Mouse (Mus musculus): ENCODE results near the gene Enpp3. TPM values are rescaled to one million over a fixed set of nuclear protein-coding genes. Genes with fewer than 3 reads are reported as not detected.

Enpp3 gene
- polyA plus RNA-seq (2016; fragmentation: Nextera tagmentation; extraction: Ambion mirVana) = 6.3 and 7.9 TPM in 2 replicates

- Histone ChIP-seq H3K27me3 (no peaks in the 10 kb centered on the region), H3K4me1 (replicated peaks) (0 out of 2 replicates have a peak, but pooled peaks cover 5% of the 10 kb centered on the region), H3K9me3 (0 out of 2 replicates have a peak, but pooled peaks cover 7% of the 10 kb centered on the region), H3K4me3 (replicated peaks) (no peak within 1 kb of the TSS), H3K4me2 (no peak within 1 kb of the TSS), H3K9ac (replicated peaks) (no peak within 1 kb of the TSS), H3K27ac (no peak within 1 kb of the TSS), H3K36me3 (no peaks in the 10 kb centered on the region)
- WGBS = 89% methylated on average over 1 of the region's 1 CpGs
- no peak for ATAC-seq (ENCODE audit: insufficient number of reproducible peaks, insufficient read depth, low FRiP score, low TSS enrichment, low read depth)
Measured at GRCm38 (mm10) chr10:24842676-24843075, at the start of gene Enpp3. TSS of gene Enpp3 (minus strand) at chr10:24842823.

- no peak for ATAC-seq (ENCODE audit: insufficient number of reproducible peaks, insufficient read depth, low FRiP score, low TSS enrichment, low read depth)
- Histone ChIP-seq H3K9me3 (no peaks in the 10 kb centered on the region), H3K9ac (replicated peaks) (no peak overlapping the region), H3K4me2 (no peak overlapping the region), H3K27ac (no peak overlapping the region), H3K27me3 (no peaks in the 10 kb centered on the region), H3K4me1 (replicated peaks) (no peaks in the 10 kb centered on the region), H3K4me3 (replicated peaks) (no peak overlapping the region), H3K36me3 (peaks cover 84% of the 10 kb centered on the region)
- 93% methylated on average over 7 of the region's 7 CpGs for WGBS
Measured at GRCm38 (mm10) chr10:24888343-24888742, 45.7 kb upstream of the Enpp3 start.

- Histone ChIP-seq H3K4me1 (replicated peaks) (no peaks in the 10 kb centered on the region), H3K9me3 (no peaks in the 10 kb centered on the region), H3K36me3 (peaks cover 86% of the 10 kb centered on the region), H3K4me3 (replicated peaks) (no peak overlapping the region), H3K27me3 (no peaks in the 10 kb centered on the region), H3K27ac (no peak overlapping the region), H3K9ac (replicated peaks) (no peak overlapping the region; the same call in 1 of the 2 replicates), H3K4me2 (no peak overlapping the region)
- 87% methylated on average over 9 of the region's 9 CpGs for WGBS
- ATAC-seq (ENCODE audit: insufficient number of reproducible peaks, insufficient read depth, low FRiP score, low TSS enrichment, low read depth) = no peak
Measured at GRCm38 (mm10) chr10:24886008-24886407, 43.4 kb upstream of the Enpp3 start.

GRCm38 (mm10) chr10:24873624-24874023, 31.0 kb upstream of the Enpp3 start:
- no peak overlapping the region for H3K27ac ChIP-seq
- ATAC-seq (ENCODE audit: insufficient number of reproducible peaks, insufficient read depth, low FRiP score, low TSS enrichment, low read depth) = no peak
- H3K4me2 ChIP-seq = no peak overlapping the region
- H3K9ac ChIP-seq (replicated peaks) = no peak overlapping the region
- no peaks in the 10 kb centered on the region for H3K9me3 ChIP-seq
- H3K27me3 ChIP-seq = no peaks in the 10 kb centered on the region
- no peak overlapping the region for H3K4me3 ChIP-seq (replicated peaks)
- peaks cover 71% of the 10 kb centered on the region for H3K36me3 ChIP-seq
- H3K4me1 ChIP-seq (replicated peaks) = no peaks in the 10 kb centered on the region
- WGBS = 78% methylated on average over 4 of the region's 4 CpGs

GRCm38 (mm10) chr10:24869760-24870290, 27.2 kb upstream of the Enpp3 start, which contains the start of gene Med23:
TSS of gene Med23 (plus strand) at chr10:24869986.
- Histone ChIP-seq H3K4me2 (peak within 1 kb of the TSS; percentile 65), H3K36me3 (peaks cover 36% of the 10 kb centered on the region), H3K9me3 (no peaks in the 10 kb centered on the region), H3K27me3 (no peaks in the 10 kb centered on the region), H3K27ac (peak within 1 kb of the TSS; percentile 45; the same call in 1 of the 2 replicates), H3K9ac (replicated peaks) (peak within 1 kb of the TSS; percentile 84), H3K4me3 (replicated peaks) (peak within 1 kb of the TSS; percentile 87), H3K4me1 (replicated peaks) (no peaks in the 10 kb centered on the region)
- peak; percentile 98 for ATAC-seq (ENCODE audit: insufficient number of reproducible peaks, insufficient read depth, low FRiP score, low TSS enrichment, low read depth)
- WGBS = under 1% methylated on average over 36 of the region's 36 CpGs

GRCm38 (mm10) chr10:24864434-24864833, 21.8 kb upstream of the Enpp3 start:
- no peak overlapping the region for H3K4me2 ChIP-seq
- H3K9me3 ChIP-seq = no peaks in the 10 kb centered on the region
- no peaks in the 10 kb centered on the region for H3K36me3 ChIP-seq
- no peak for ATAC-seq (ENCODE audit: insufficient number of reproducible peaks, insufficient read depth, low FRiP score, low TSS enrichment, low read depth)
- H3K27ac ChIP-seq = no peak overlapping the region
- WGBS = 72% methylated on average over 6 of the region's 6 CpGs
- H3K4me1 ChIP-seq (replicated peaks) = no peaks in the 10 kb centered on the region
- no peak overlapping the region for H3K4me3 ChIP-seq (replicated peaks)
- no peaks in the 10 kb centered on the region for H3K27me3 ChIP-seq
- no peak overlapping the region for H3K9ac ChIP-seq (replicated peaks)

- no peaks in the 10 kb centered on the region for H3K4me1 ChIP-seq (replicated peaks)
- no peaks in the 10 kb centered on the region for H3K36me3 ChIP-seq
- WGBS = 74% methylated on average over 2 of the region's 2 CpGs
- H3K9me3 ChIP-seq = no peaks in the 10 kb centered on the region
- H3K4me3 ChIP-seq (replicated peaks) = no peak overlapping the region
- no peak for ATAC-seq (ENCODE audit: insufficient number of reproducible peaks, insufficient read depth, low FRiP score, low TSS enrichment, low read depth)
- no peak overlapping the region for H3K4me2 ChIP-seq
- no peak overlapping the region for H3K9ac ChIP-seq (replicated peaks)
- no peaks in the 10 kb centered on the region for H3K27me3 ChIP-seq
- H3K27ac ChIP-seq = no peak overlapping the region
Measured at GRCm38 (mm10) chr10:24863146-24863545, 20.5 kb upstream of the Enpp3 start.

- 29% methylated on average over 2 of the region's 2 CpGs for WGBS
- Histone ChIP-seq H3K9me3 (0 out of 2 replicates have a peak, but pooled peaks cover 7% of the 10 kb centered on the region), H3K27me3 (no peaks in the 10 kb centered on the region), H3K4me3 (replicated peaks) (no peak overlapping the region), H3K4me2 (no peak overlapping the region), H3K27ac (no peak overlapping the region), H3K9ac (replicated peaks) (no peak overlapping the region), H3K36me3 (no peaks in the 10 kb centered on the region), H3K4me1 (replicated peaks) (0 out of 2 replicates have a peak, but pooled peaks cover 5% of the 10 kb centered on the region)
- no peak for ATAC-seq (ENCODE audit: insufficient number of reproducible peaks, insufficient read depth, low FRiP score, low TSS enrichment, low read depth)
Measured at GRCm38 (mm10) chr10:24841998-24842397, 625 bp downstream of the Enpp3 start.

- no peaks in the 10 kb centered on the region for H3K36me3 ChIP-seq
- WGBS = 91% methylated on average over 4 of the region's 4 CpGs
- H3K4me1 ChIP-seq (replicated peaks) = peaks cover 14% of the 10 kb centered on the region
- ATAC-seq (ENCODE audit: insufficient number of reproducible peaks, insufficient read depth, low FRiP score, low TSS enrichment, low read depth) = no peak
- no peak overlapping the region for H3K27ac ChIP-seq
- H3K27me3 ChIP-seq = no peaks in the 10 kb centered on the region
- H3K9ac ChIP-seq (replicated peaks) = no peak overlapping the region
- H3K9me3 ChIP-seq = 0 out of 2 replicates have a peak, but pooled peaks cover 7% of the 10 kb centered on the region
- H3K4me2 ChIP-seq = no peak overlapping the region
- H3K4me3 ChIP-seq (replicated peaks) = no peak overlapping the region
Measured at GRCm38 (mm10) chr10:24840795-24841194, 1.8 kb downstream of the Enpp3 start.

- no peak overlapping the region for H3K4me3 ChIP-seq (replicated peaks)
- no peaks in the 10 kb centered on the region for H3K36me3 ChIP-seq
- no peak for ATAC-seq (ENCODE audit: insufficient number of reproducible peaks, insufficient read depth, low FRiP score, low TSS enrichment, low read depth)
- peaks cover 24% of the 10 kb centered on the region for H3K4me1 ChIP-seq (replicated peaks)
- 64% methylated on average over 4 of the region's 4 CpGs for WGBS
- H3K27ac ChIP-seq = peak overlapping the region; percentile 75; the same call in 1 of the 2 replicates
- H3K4me2 ChIP-seq = peak overlapping the region; percentile 53
- H3K9me3 ChIP-seq = 0 out of 2 replicates have a peak, but pooled peaks cover 3% of the 10 kb centered on the region
- no peaks in the 10 kb centered on the region for H3K27me3 ChIP-seq
- no peak overlapping the region; the same call in 1 of the 2 replicates for H3K9ac ChIP-seq (replicated peaks)
Measured at GRCm38 (mm10) chr10:24836366-24837038, 6.1 kb downstream of the Enpp3 start.

GRCm38 (mm10) chr10:24835702-24836342, 6.8 kb downstream of the Enpp3 start:
- H3K36me3 ChIP-seq = no peaks in the 10 kb centered on the region
- peaks cover 24% of the 10 kb centered on the region for H3K4me1 ChIP-seq (replicated peaks)
- peak overlapping the region; percentile 37; the same call in 1 of the 2 replicates for H3K9ac ChIP-seq (replicated peaks)
- peak overlapping the region; percentile 53 for H3K4me2 ChIP-seq
- H3K4me3 ChIP-seq (replicated peaks) = peak overlapping the region; percentile 29
- 0 out of 2 replicates have a peak, but pooled peaks cover 3% of the 10 kb centered on the region for H3K9me3 ChIP-seq
- WGBS = 10% methylated on average over 12 of the region's 12 CpGs
- ATAC-seq (ENCODE audit: insufficient number of reproducible peaks, insufficient read depth, low FRiP score, low TSS enrichment, low read depth) = no peak
- H3K27me3 ChIP-seq = no peaks in the 10 kb centered on the region
- H3K27ac ChIP-seq = peak overlapping the region; percentile 75

All from limb, embryonic 12.5 days (tissue).